ENCODE assay signal across 1 mouse cellular context in the genomic region with DNA sequence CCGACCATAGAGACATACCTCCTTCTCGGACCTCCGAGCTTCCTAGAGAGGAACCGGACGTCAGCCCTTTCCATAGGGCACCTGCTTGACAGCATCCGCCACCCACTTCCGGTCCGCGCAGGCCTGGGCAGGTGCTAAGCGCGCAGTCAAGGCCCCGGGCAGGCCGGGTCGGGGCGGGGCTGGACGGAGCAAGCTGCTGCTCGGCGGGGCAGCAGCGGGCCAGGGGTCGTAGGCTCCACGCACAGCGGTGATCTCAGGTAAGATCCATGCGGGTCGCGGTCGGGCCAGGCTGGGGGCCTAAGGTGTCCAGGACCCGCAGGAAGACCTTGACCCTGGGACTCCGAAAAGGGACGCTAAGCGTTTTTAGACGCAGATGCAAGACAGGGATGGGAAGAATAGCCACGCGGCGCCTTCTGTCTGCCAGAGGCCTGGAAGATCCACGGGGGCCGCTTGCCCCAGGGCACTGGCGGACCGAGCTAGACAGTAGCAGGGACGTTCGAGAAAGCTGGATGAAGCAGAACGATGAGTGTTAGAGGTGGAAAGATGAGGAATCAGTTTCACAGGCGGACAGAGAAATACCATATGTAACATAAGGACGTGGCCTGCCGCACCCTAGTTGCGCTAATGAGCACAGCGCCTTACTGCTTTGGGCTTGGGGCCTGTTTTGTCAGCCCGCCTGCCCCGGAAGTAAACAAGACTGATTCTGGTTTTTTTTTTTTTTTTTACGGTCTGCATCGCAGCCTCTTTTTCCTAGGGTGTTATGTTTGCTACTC.
A peak's percentile ranks its signal among the peaks of the same experiment; 100 is the strongest.
TF ChIP-seq lines count a peak whose summit lies in the region.

Gene Zscan25, plus strand, starts transcription at position 130 of the 773 bp plus-strand sequence.

TF ChIP-seq in MEL, 35 proteins besides CTCF, POLR2A, EP300 and RAD21 (continued from another document):
- peak; percentile 49 for TF ChIP-seq USF1 (IDR thresholded peaks at IDR 0.05; ENCODE audit: low read depth, low read length)
- TF ChIP-seq POLR2AphosphoS5 (IDR thresholded peaks at IDR 0.05; ENCODE audit: borderline replicate concordance, low read depth, low read length) = peak; percentile 30; the same call in 1 of the 2 replicates
- TF ChIP-seq CHD1 (IDR thresholded peaks at IDR 0.05; ENCODE audit: low read depth, low read length) = no peak
- TF ChIP-seq ZNF384 (IDR thresholded peaks at IDR 0.05; ENCODE audit: low read depth, low read length) = peak; percentile 93
